In genomic region chr6:70695596-70695995, GRCm38 (mm10) we compare ENCODE assay signal across 34 mouse cellular contexts.
"Had no signal": no experiment of that assay in that cellular context is flagged by ENCODE, and none has a peak within 500 bp of the region (broad histone marks: within the 10 kb centered on the region; RNA-seq: fewer than 3 reads in every experiment).

No protein-coding gene starts in this region.

- H3K4me1 ChIP-seq: heart, embryonic 10.5 days; heart, embryonic 12.5 days; heart, embryonic 13.5 days; heart, embryonic 15.5 days; hindbrain, embryonic 10.5 days; hindbrain, embryonic 12.5 days; hindbrain, embryonic 13.5 days; hindbrain, embryonic 15.5 days; intestine, embryonic 15.5 days; kidney, embryonic 15.5 days had no signal

- H3K27me3 ChIP-seq: heart, embryonic 12.5 days; heart, embryonic 13.5 days; heart, embryonic 15.5 days; hindbrain, embryonic 12.5 days; hindbrain, embryonic 13.5 days; hindbrain, embryonic 15.5 days; intestine, embryonic 15.5 days; kidney, embryonic 15.5 days had no signal

- ATAC-seq: hindbrain, embryonic 16.5 days; hindbrain, postnatal 0 days; inflammation-experienced regulatory T-cells, adult 6 months; intestine, embryonic 15.5 days; intestine, embryonic 16.5 days; intestine, postnatal 0 days had no signal

- H3K27ac ChIP-seq: heart, embryonic 10.5 days; heart, embryonic 13.5 days; heart, embryonic 15.5 days; hindbrain, embryonic 10.5 days; hindbrain, embryonic 12.5 days; hindbrain, embryonic 13.5 days; hindbrain, embryonic 14.5 days; hindbrain, embryonic 15.5 days; hindbrain, postnatal 0 days; intestine, embryonic 15.5 days; kidney, embryonic 15.5 days; kidney, postnatal 0 days; layer of hippocampus, adult 2 months; left cerebral cortex, adult 2 months had no signal

- H3K9me3 ChIP-seq: heart, embryonic 10.5 days; heart, embryonic 15.5 days; hindbrain, embryonic 13.5 days; hindbrain, embryonic 15.5 days; intestine, embryonic 15.5 days had no signal

- H3K9ac ChIP-seq: heart, embryonic 12.5 days; heart, embryonic 13.5 days; heart, embryonic 15.5 days; hindbrain, embryonic 12.5 days; hindbrain, embryonic 13.5 days; hindbrain, embryonic 14.5 days; hindbrain, embryonic 15.5 days; intestine, embryonic 15.5 days; kidney, embryonic 15.5 days had no signal

- H3K36me3 ChIP-seq: heart, embryonic 10.5 days; heart, embryonic 12.5 days; heart, embryonic 13.5 days; heart, embryonic 15.5 days; hindbrain, embryonic 10.5 days; hindbrain, embryonic 12.5 days; hindbrain, embryonic 13.5 days; hindbrain, embryonic 15.5 days; intestine, embryonic 15.5 days; kidney, embryonic 15.5 days had no signal

- H3K4me3 ChIP-seq: heart, embryonic 10.5 days; heart, embryonic 12.5 days; heart, embryonic 13.5 days; heart, embryonic 15.5 days; hindbrain, embryonic 10.5 days; hindbrain, embryonic 12.5 days; hindbrain, embryonic 13.5 days; hindbrain, embryonic 15.5 days; intestine, embryonic 15.5 days; kidney, embryonic 15.5 days; layer of hippocampus, adult 2 months; left cerebral cortex, adult 2 months had no signal

- DNase-seq: heart, postnatal 10 days; heart, postnatal 14 days; heart, postnatal 36 days; heart, postnatal 4 days; kidney, adult 11 months; kidney, adult 18-20 months; kidney, adult 2 months; kidney, adult 8-10 months; kidney, postnatal 10 days; kidney, postnatal 14 days; kidney, postnatal 25 days; kidney, postnatal 4 days; layer of hippocampus, adult 9-11 months; layer of hippocampus, postnatal 36 days had no signal

- H3K4me2 ChIP-seq: heart, embryonic 11.5 days; heart, embryonic 12.5 days; heart, embryonic 13.5 days; heart, embryonic 15.5 days; hindbrain, embryonic 12.5 days; hindbrain, embryonic 13.5 days; hindbrain, embryonic 14.5 days; hindbrain, embryonic 15.5 days; intestine, embryonic 15.5 days; kidney, embryonic 15.5 days had no signal
